Mouse (Mus musculus) heart, postnatal 0 days (tissue): ENCODE measurements at regions not wholly inside any gene's neighbourhood (a gene's known extent, or its start where the extent isn't known, plus 50 kb on each side); places are given as distances from the start of the nearest gene placed in this dataset. TPM values are rescaled to one million over a fixed set of nuclear protein-coding genes. Genes with fewer than 3 reads are reported as not detected.

Experiments
- ATAC-seq: fragments of 200-750 bp; cut with Nextera tagmentation; 2 replicates; pipeline ENCODE4 v1.8.0; 2017; ENCODE audit warnings: low read depth, moderate number of reproducible peaks, moderate library complexity; ENCODE audit not compliant: insufficient read depth
- DNase-seq: peaks from one replicate; pipeline ENCODE4 v3.0.0-alpha.2; 2016; ENCODE audit warnings: low spot score
- H3K27ac ChIP-seq: fragments of 300-500 bp; sonication (generic); 2 replicates; pipeline ENCODE4 v1.5.1; 2014; ENCODE audit warnings: low read depth, mild to moderate bottlenecking
- H3K27me3 ChIP-seq: fragments of 300-500 bp; sonication (generic); 2 replicates; pipeline ENCODE4 v1.6.1; 2014; ENCODE audit warnings: low read length, mixed read lengths; ENCODE audit not compliant: control insufficient read depth, insufficient read depth
- H3K36me3 ChIP-seq: fragments of 300-500 bp; sonication (generic); replicated peaks from 2 replicates; pipeline ENCODE4 v1.6.1; 2014; ENCODE audit warnings: low read length, mixed read lengths; ENCODE audit not compliant: control insufficient read depth, insufficient read depth
- H3K4me1 ChIP-seq: fragments of 300-500 bp; sonication (generic); 2 replicates; pipeline ENCODE4 v1.6.1; 2014; ENCODE audit warnings: antibody characterized with exemption; ENCODE audit not compliant: control insufficient read depth, insufficient read depth
- H3K4me2 ChIP-seq: fragments of 300-500 bp; sonication (generic); 2 replicates; pipeline ENCODE4 v1.6.1; 2014; ENCODE audit warnings: low read depth, mild to moderate bottlenecking, low read length, moderate library complexity
- H3K4me3 ChIP-seq: fragments of 300-500 bp; sonication (generic); 2 replicates; pipeline ENCODE4 v1.5.1; 2014; ENCODE audit warnings: low read depth, low read length
- H3K9ac ChIP-seq: fragments of 300-500 bp; sonication (generic); replicated peaks from 2 replicates; pipeline ENCODE4 v1.6.1; 2014; ENCODE audit warnings: low read depth, low read length, mixed read lengths
- H3K9me3 ChIP-seq: fragments of 300-500 bp; sonication (generic); replicated peaks from 2 replicates; pipeline ENCODE4 v1.6.1; 2016; ENCODE audit warnings: low read length; ENCODE audit not compliant: control insufficient read depth
- CTCF ChIP-seq: IDR thresholded peaks from 2 replicates; pipeline ENCODE4 v1.5.1; 2016; ENCODE audit warnings: antibody characterized with exemption, control low read depth, low read depth
- EP300 ChIP-seq: IDR thresholded peaks from 2 replicates; pipeline ENCODE4 v1.6.1; 2016; ENCODE audit warnings: antibody characterized with exemption, low read depth
- WGBS: fragments of 180-500 bp; shearing (Covaris S2); extraction: QIAGEN DNeasy Blood & Tissue Kit; methylation state at CpG from one replicate; pipeline ENCODE4 v1.1.7; 2014; 5-methylcytosine and 5-hydroxymethylcytosine counted together
- microRNA-seq: library from miRNA; unstranded; fragments of <30 nt; microRNA quantifications from one replicate; pipeline ENCODE4, GENCODE M21; 2016

GRCm38 (mm10) chr3:115496110-115496509, 218.8 kb downstream of the S1pr1 start:
- H3K27ac ChIP-seq = no peak overlapping the region
- 45% methylated on average over 3 of the region's 3 CpGs for WGBS
- H3K27me3 ChIP-seq = no peaks in the 10 kb centered on the region
- no peak overlapping the region for H3K9ac ChIP-seq
- no peak overlapping the region for H3K4me3 ChIP-seq
- no peak for ATAC-seq
- no peak for DNase-seq
- no peaks in the 10 kb centered on the region for H3K36me3 ChIP-seq
- no peaks in the 10 kb centered on the region for H3K4me1 ChIP-seq
- TF ChIP-seq EP300 (no peak), CTCF (no peak)
- H3K9me3 ChIP-seq = no peaks in the 10 kb centered on the region
- no peak overlapping the region for H3K4me2 ChIP-seq

- Histone ChIP-seq H3K4me1 (no peaks in the 10 kb centered on the region), H3K9me3 (0 out of 2 replicates have a peak, but pooled peaks cover 2% of the 10 kb centered on the region), H3K36me3 (no peaks in the 10 kb centered on the region), H3K4me2 (no peak overlapping the region), H3K27ac (no peak overlapping the region), H3K4me3 (no peak overlapping the region), H3K9ac (no peak overlapping the region), H3K27me3 (no peaks in the 10 kb centered on the region)
- TF ChIP-seq EP300 = no peak
- TF ChIP-seq CTCF = no peak
- DNase-seq (no peak), ATAC-seq (no peak)
These were observed 219.2 kb downstream of the S1pr1 start for GRCm38 (mm10) chr3:115495692-115496091.

GRCm38 (mm10) chr3:115468980-115469379, 245.9 kb downstream of the S1pr1 start:
- DNase-seq (no peak), ATAC-seq (no peak)
- WGBS = 81% methylated on average over 4 of the region's 4 CpGs
- no peaks in the 10 kb centered on the region for H3K36me3 ChIP-seq
- H3K27ac ChIP-seq = no peak overlapping the region
- H3K4me2 ChIP-seq = no peak overlapping the region
- TF ChIP-seq EP300 = no peak
- no peak for TF ChIP-seq CTCF
- no peak overlapping the region for H3K4me3 ChIP-seq
- H3K4me1 ChIP-seq = no peaks in the 10 kb centered on the region
- no peaks in the 10 kb centered on the region for H3K9me3 ChIP-seq
- no peaks in the 10 kb centered on the region for H3K27me3 ChIP-seq
- H3K9ac ChIP-seq = no peak overlapping the region

DNA sequence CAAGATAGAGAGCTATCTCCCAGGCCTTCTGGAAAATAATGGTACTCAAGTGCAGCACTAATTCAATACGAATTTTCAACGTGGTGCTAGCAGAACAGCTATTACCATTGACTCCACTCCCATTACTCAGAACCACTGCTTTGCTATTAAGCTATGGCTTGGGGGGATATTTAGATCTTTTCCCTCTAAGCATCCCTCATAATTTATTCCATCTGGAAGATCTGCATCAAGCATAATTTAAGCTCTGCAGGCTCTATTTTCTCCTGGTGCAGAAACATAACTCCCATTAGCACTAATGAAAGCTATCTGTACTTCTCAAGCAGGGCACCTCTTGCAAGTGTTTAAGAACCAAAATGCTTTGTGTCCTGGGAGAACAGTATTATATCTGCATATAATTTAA, 247.0 kb downstream of the S1pr1 start:
- TF ChIP-seq EP300 (no peak), CTCF (no peak)
- WGBS = 65% methylated on average over 2 of the region's 2 CpGs
- no peak for DNase-seq

DNA sequence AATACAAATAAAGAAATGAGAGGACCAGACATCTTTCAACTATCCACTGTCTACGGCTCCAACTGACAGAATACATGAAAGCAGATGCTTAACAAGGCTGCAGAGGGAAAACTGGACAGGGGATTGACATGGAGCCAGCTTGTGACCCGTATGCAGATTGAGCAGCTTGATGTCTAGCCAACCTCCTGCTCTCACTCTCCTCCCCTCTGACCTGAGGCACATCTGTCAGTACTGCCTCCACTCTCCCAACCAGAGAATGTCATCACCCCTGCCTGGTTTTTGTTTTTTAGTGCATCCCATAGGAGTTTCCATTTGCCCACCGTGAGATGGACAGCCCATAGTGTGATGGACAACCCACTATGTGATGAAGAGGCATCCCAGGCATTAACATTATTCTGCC, 252.2 kb downstream of the S1pr1 start:
- no peak overlapping the region for H3K4me2 ChIP-seq
- H3K27me3 ChIP-seq = no peaks in the 10 kb centered on the region
- TF ChIP-seq EP300 = no peak
- DNase-seq (no peak), ATAC-seq (no peak)
- no peak overlapping the region for H3K4me3 ChIP-seq
- H3K36me3 ChIP-seq = no peaks in the 10 kb centered on the region
- 61% methylated on average over 3 of the region's 3 CpGs for WGBS
- no peak overlapping the region for H3K27ac ChIP-seq
- H3K4me1 ChIP-seq = no peaks in the 10 kb centered on the region
- H3K9ac ChIP-seq = no peak overlapping the region
- H3K9me3 ChIP-seq = no peaks in the 10 kb centered on the region

More for the DNA sequence above, 247.0 kb downstream of the S1pr1 start:
- no peak for ATAC-seq
- Histone ChIP-seq H3K9me3 (no peaks in the 10 kb centered on the region), H3K4me3 (no peak overlapping the region), H3K27ac (no peak overlapping the region), H3K4me1 (no peaks in the 10 kb centered on the region), H3K27me3 (no peaks in the 10 kb centered on the region), H3K36me3 (no peaks in the 10 kb centered on the region), H3K9ac (no peak overlapping the region), H3K4me2 (no peak overlapping the region)

Small RNAs in the stretch of these regions (microRNA-seq; reads per million reads assigned to microRNA genes)
- not detected for gene Gm25347
